Mouse (Mus musculus) hindbrain, embryonic 15.5 days (tissue): Measurements from ENCODE around the gene Spag6. TPM values are rescaled to one million over a fixed set of nuclear protein-coding genes. Genes with fewer than 3 reads are reported as not detected.

Experiments used
- ATAC-seq: fragments of 200-750 bp; cut with Nextera tagmentation; 2 replicates; pipeline ENCODE4 v1.8.0; 2017; ENCODE audit warnings: low read depth, moderate number of reproducible peaks, moderate TSS enrichment; ENCODE audit not compliant: low FRiP score
- H3K27ac ChIP-seq: fragments of 300-500 bp; sonication (generic); replicated peaks from 2 replicates; pipeline ENCODE4 v1.5.1; 2015; ENCODE audit warnings: mild to moderate bottlenecking, inconsistent platforms
- H3K27me3 ChIP-seq: fragments of 300-500 bp; sonication (generic); 2 replicates; pipeline ENCODE4 v1.6.1; 2015; ENCODE audit warnings: control low read depth, inconsistent platforms
- H3K36me3 ChIP-seq: fragments of 300-500 bp; sonication (generic); 2 replicates; pipeline ENCODE4 v1.6.1; 2015; ENCODE audit warnings: control low read depth, inconsistent platforms
- H3K4me1 ChIP-seq: fragments of 300-500 bp; sonication (generic); replicated peaks from 2 replicates; pipeline ENCODE4 v1.6.1; 2015; ENCODE audit warnings: control low read depth, inconsistent platforms
- H3K4me2 ChIP-seq: fragments of 300-500 bp; sonication (generic); 2 replicates; pipeline ENCODE4 v1.6.1; 2015; ENCODE audit warnings: moderate library complexity, mild to moderate bottlenecking, inconsistent platforms
- H3K4me3 ChIP-seq: fragments of 300-500 bp; sonication (generic); 2 replicates; pipeline ENCODE4 v1.5.1; 2015; ENCODE audit warnings: mild to moderate bottlenecking, inconsistent platforms
- H3K9ac ChIP-seq: fragments of 300-500 bp; sonication (generic); 2 replicates; pipeline ENCODE4 v1.6.1; 2015; ENCODE audit warnings: inconsistent platforms
- H3K9me3 ChIP-seq: fragments of 300-500 bp; sonication (generic); 2 replicates; pipeline ENCODE4 v1.6.1; 2016; ENCODE audit warnings: control low read depth, inconsistent platforms
- WGBS: fragments of 180-500 bp; shearing (Covaris S2); methylation state at CpG from one replicate; pipeline ENCODE4 v1.1.7; 2015; 5-methylcytosine and 5-hydroxymethylcytosine counted together
- polyA plus RNA-seq: library from polyadenylated mRNA; unstranded; fragments of >200 nt; fragmentation: Nextera tagmentation; extraction: Ambion mirVana; gene quantifications from 2 replicates; pipeline ENCODE4 v1.2.1, GENCODE M21; 2015

Gene Spag6
- polyA plus RNA-seq, 1 experiment from 2014 or later, result 0.06 TPM

GRCm38 (mm10) chr2:18756144-18756543, 62.3 kb downstream of the Spag6 start:
- H3K4me3 ChIP-seq, result no peak overlapping the region
- WGBS, result 54% methylated on average over 2 of the region's 2 CpGs

GRCm38 (mm10) chr2:18764846-18765245, 71.0 kb downstream of the Spag6 start:
- WGBS, result 88% methylated on average over 2 of the region's 2 CpGs
- H3K4me3 ChIP-seq, result no peak overlapping the region

More at GRCm38 (mm10) chr2:18756144-18756543, 62.3 kb downstream of the Spag6 start:
- H3K4me2 ChIP-seq, result no peak overlapping the region
- no peaks in the 10 kb centered on the region for H3K4me1 ChIP-seq
- no peaks in the 10 kb centered on the region for H3K36me3 ChIP-seq
- H3K9ac ChIP-seq, result no peak overlapping the region
- no peaks in the 10 kb centered on the region for H3K27me3 ChIP-seq
- no peaks in the 10 kb centered on the region for H3K9me3 ChIP-seq
- no peak for ATAC-seq
- no peak overlapping the region for H3K27ac ChIP-seq

GRCm38 (mm10) chr2:18765481-18766249, 71.8 kb downstream of the Spag6 start:
- ATAC-seq, result no peak
- H3K9ac ChIP-seq, result no peak overlapping the region
- no peaks in the 10 kb centered on the region for H3K27me3 ChIP-seq
- no peaks in the 10 kb centered on the region for H3K9me3 ChIP-seq
- H3K4me2 ChIP-seq, result peak overlapping the region; percentile 62; the same call in 1 of the 2 replicates
- H3K36me3 ChIP-seq, result no peaks in the 10 kb centered on the region
- 69% methylated on average over 12 of the region's 12 CpGs for WGBS
- no peak overlapping the region for H3K27ac ChIP-seq
- H3K4me1 ChIP-seq, result 0 out of 2 replicates have a peak, but pooled peaks cover 5% of the 10 kb centered on the region
- H3K4me3 ChIP-seq, result no peak overlapping the region

More at GRCm38 (mm10) chr2:18764846-18765245, 71.0 kb downstream of the Spag6 start:
- Histone ChIP-seq H3K4me1 (0 out of 2 replicates have a peak, but pooled peaks cover 5% of the 10 kb centered on the region), H3K27ac (no peak overlapping the region), H3K9me3 (no peaks in the 10 kb centered on the region), H3K4me2 (no peak overlapping the region), H3K36me3 (no peaks in the 10 kb centered on the region), H3K27me3 (no peaks in the 10 kb centered on the region), H3K9ac (no peak overlapping the region)
- no peak for ATAC-seq

- peak overlapping the region; percentile 74 for H3K4me3 ChIP-seq
- peak overlapping the region; percentile 62 for H3K4me2 ChIP-seq
- peak overlapping the region; percentile 94 for H3K27ac ChIP-seq
- H3K9ac ChIP-seq, result peak overlapping the region; percentile 92
- WGBS, result 39% methylated on average over 4 of the region's 4 CpGs
- H3K27me3 ChIP-seq, result no peaks in the 10 kb centered on the region
- ATAC-seq, result no peak; the same call in 1 of the 2 replicates
- H3K36me3 ChIP-seq, result no peaks in the 10 kb centered on the region
- 0 out of 2 replicates have a peak, but pooled peaks cover 5% of the 10 kb centered on the region for H3K4me1 ChIP-seq
- H3K9me3 ChIP-seq, result no peaks in the 10 kb centered on the region
Observed at GRCm38 (mm10) chr2:18766441-18766820, 72.6 kb downstream of the Spag6 start.

- Histone ChIP-seq H3K4me1 (0 out of 2 replicates have a peak, but pooled peaks cover 5% of the 10 kb centered on the region), H3K4me2 (peak overlapping the region; percentile 62), H3K9me3 (no peaks in the 10 kb centered on the region), H3K9ac (peak overlapping the region; percentile 92), H3K27me3 (no peaks in the 10 kb centered on the region), H3K36me3 (no peaks in the 10 kb centered on the region), H3K4me3 (peak overlapping the region; percentile 74), H3K27ac (peak overlapping the region; percentile 94)
- peak; percentile 93 for ATAC-seq
- under 1% methylated on average over 56 of the region's 56 CpGs for WGBS
Observed at GRCm38 (mm10) chr2:18766821-18767541, 73.1 kb downstream of the Spag6 start.

- no peaks in the 10 kb centered on the region for H3K36me3 ChIP-seq
- no peaks in the 10 kb centered on the region for H3K9me3 ChIP-seq
- no peak overlapping the region for H3K27ac ChIP-seq
- H3K4me3 ChIP-seq, result no peak overlapping the region
- 97% methylated on average over 2 of the region's 2 CpGs for WGBS
- ATAC-seq, result no peak
- H3K9ac ChIP-seq, result no peak overlapping the region
- 0 out of 2 replicates have a peak, but pooled peaks cover 5% of the 10 kb centered on the region for H3K4me1 ChIP-seq
- no peaks in the 10 kb centered on the region for H3K27me3 ChIP-seq
- H3K4me2 ChIP-seq, result no peak overlapping the region
Observed at GRCm38 (mm10) chr2:18768414-18768813, 74.6 kb downstream of the Spag6 start.

- H3K27me3 ChIP-seq, result no peaks in the 10 kb centered on the region
- no peak for ATAC-seq
- no peak overlapping the region for H3K27ac ChIP-seq
- no peaks in the 10 kb centered on the region for H3K36me3 ChIP-seq
- no peak overlapping the region for H3K9ac ChIP-seq
- H3K4me1 ChIP-seq, result no peaks in the 10 kb centered on the region
- H3K9me3 ChIP-seq, result no peaks in the 10 kb centered on the region
- H3K4me3 ChIP-seq, result no peak overlapping the region
- WGBS, result 85% methylated on average over 8 of the region's 8 CpGs
- no peak overlapping the region for H3K4me2 ChIP-seq
Observed at GRCm38 (mm10) chr2:18772413-18772812, 78.6 kb downstream of the Spag6 start.

- Histone ChIP-seq H3K4me1 (peaks cover 7% of the 10 kb centered on the region), H3K9me3 (no peaks in the 10 kb centered on the region), H3K9ac (no peak overlapping the region), H3K27ac (no peak overlapping the region), H3K4me3 (no peak overlapping the region), H3K36me3 (no peaks in the 10 kb centered on the region), H3K4me2 (no peak overlapping the region), H3K27me3 (no peaks in the 10 kb centered on the region)
- WGBS, result 93% methylated on average over 6 of the region's 6 CpGs
- ATAC-seq, result no peak
Observed at GRCm38 (mm10) chr2:18774326-18774725, 80.5 kb downstream of the Spag6 start.

- WGBS, result 12% methylated on average over 9 of the region's 9 CpGs
- H3K27ac ChIP-seq, result no peak overlapping the region
- peak overlapping the region; percentile 27 for H3K4me2 ChIP-seq
- peak; percentile 82 for ATAC-seq
- H3K9me3 ChIP-seq, result no peaks in the 10 kb centered on the region
- H3K36me3 ChIP-seq, result no peaks in the 10 kb centered on the region
- H3K4me1 ChIP-seq, result peaks cover 7% of the 10 kb centered on the region
- no peak overlapping the region for H3K4me3 ChIP-seq
- H3K9ac ChIP-seq, result no peak overlapping the region
- no peaks in the 10 kb centered on the region for H3K27me3 ChIP-seq
Observed at GRCm38 (mm10) chr2:18778220-18778619, 84.4 kb downstream of the Spag6 start.

- H3K9me3 ChIP-seq, result no peaks in the 10 kb centered on the region
- no peak overlapping the region for H3K27ac ChIP-seq
- peaks cover 7% of the 10 kb centered on the region for H3K4me1 ChIP-seq
- no peak overlapping the region for H3K9ac ChIP-seq
- no peaks in the 10 kb centered on the region for H3K36me3 ChIP-seq
- WGBS, result 58% methylated on average over 3 of the region's 3 CpGs
- no peak for ATAC-seq
- H3K4me2 ChIP-seq, result no peak overlapping the region
- H3K27me3 ChIP-seq, result no peaks in the 10 kb centered on the region
- H3K4me3 ChIP-seq, result no peak overlapping the region
Observed at GRCm38 (mm10) chr2:18779830-18780229, 86.0 kb downstream of the Spag6 start.

GRCm38 (mm10) chr2:18781296-18781695, 87.5 kb downstream of the Spag6 start:
- peaks cover 7% of the 10 kb centered on the region for H3K4me1 ChIP-seq
- no peaks in the 10 kb centered on the region for H3K9me3 ChIP-seq
- no peak overlapping the region for H3K4me3 ChIP-seq
- H3K36me3 ChIP-seq, result no peaks in the 10 kb centered on the region
- WGBS, result 72% methylated on average over 7 of the region's 7 CpGs
- H3K27ac ChIP-seq, result no peak overlapping the region
- H3K4me2 ChIP-seq, result no peak overlapping the region
- H3K9ac ChIP-seq, result no peak overlapping the region
- no peak for ATAC-seq
- no peaks in the 10 kb centered on the region for H3K27me3 ChIP-seq

- Histone ChIP-seq H3K27ac (no peak overlapping the region), H3K36me3 (no peaks in the 10 kb centered on the region), H3K27me3 (no peaks in the 10 kb centered on the region), H3K9ac (no peak overlapping the region), H3K4me1 (peaks cover 5% of the 10 kb centered on the region; the same call in 1 of the 2 replicates), H3K9me3 (no peaks in the 10 kb centered on the region), H3K4me2 (no peak overlapping the region), H3K4me3 (no peak overlapping the region)
- no peak for ATAC-seq
- WGBS, result 79% methylated on average over 4 of the region's 4 CpGs
Observed at GRCm38 (mm10) chr2:18794261-18794660, 100.4 kb downstream of the Spag6 start.
